8 mouse cellular contexts compared by ENCODE assay signal in the genomic region with DNA sequence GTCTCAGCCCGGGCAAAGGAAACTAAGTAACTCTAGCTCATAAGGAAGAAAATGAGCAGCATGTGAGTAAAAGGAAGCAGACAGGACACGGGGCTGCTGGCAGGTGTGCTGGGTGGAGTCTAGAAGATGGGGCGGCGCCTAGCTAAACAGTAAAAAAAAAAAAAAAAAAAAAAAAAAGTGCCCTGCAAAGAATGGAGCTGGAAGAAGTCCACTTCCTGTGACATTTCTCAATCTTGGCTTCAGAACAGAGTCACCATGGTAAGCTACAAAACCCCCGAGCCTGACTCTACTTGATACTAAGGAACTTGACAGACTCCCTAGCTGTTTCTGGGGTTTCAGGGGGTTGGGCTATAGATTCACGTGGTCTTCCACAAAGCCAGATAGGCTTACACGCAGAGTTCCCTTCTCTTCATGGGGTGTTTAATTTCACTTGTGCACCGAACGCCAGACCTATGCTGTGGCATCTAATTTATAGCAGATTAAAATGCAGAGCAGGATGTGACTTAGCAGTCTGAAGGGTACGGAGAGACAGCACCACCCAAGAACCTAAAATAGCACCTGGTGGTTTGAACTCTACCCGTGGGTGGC.
DNase-seq lines count a peak whose midpoint lies in the region; ATAC-seq and TF ChIP-seq lines count a peak whose summit lies in the region.

No protein-coding gene starts in this region.

- no peak overlapping the region for H3K4me3 ChIP-seq in hindbrain, postnatal 0 days (ENCODE audit: low read length)
- no peak overlapping the region for H3K4me3 ChIP-seq in hindbrain, embryonic 10.5 days
- H3K4me3 ChIP-seq in intestine, embryonic 14.5 days (ENCODE audit: low read depth, low read length) = peak overlapping the region; percentile 8; the same call in 1 of the 2 replicates
- H3K4me3 ChIP-seq in liver, embryonic 15.5 days (replicated peaks) = peak overlapping the region; percentile 24
- H3K4me3 ChIP-seq in stomach, embryonic 15.5 days (replicated peaks) = peak overlapping the region; percentile 12
- H3K4me3 ChIP-seq in forebrain, embryonic 16.5 days (replicated peaks; ENCODE audit: low read length) = no peak overlapping the region

- no peaks in the 10 kb centered on the region for H3K27me3 ChIP-seq in hindbrain, postnatal 0 days (ENCODE audit: insufficient read depth, low read length)
- H3K27me3 ChIP-seq in hindbrain, embryonic 10.5 days (ENCODE audit: insufficient read depth, poor library complexity, severe bottlenecking) = no peaks in the 10 kb centered on the region
- H3K27me3 ChIP-seq in intestine, embryonic 14.5 days (replicated peaks; ENCODE audit: control insufficient read depth, insufficient read depth, low read length) = no peaks in the 10 kb centered on the region
- no peaks in the 10 kb centered on the region for H3K27me3 ChIP-seq in liver, embryonic 15.5 days
- H3K27me3 ChIP-seq in stomach, embryonic 15.5 days (replicated peaks) = no peaks in the 10 kb centered on the region
- H3K27me3 ChIP-seq in forebrain, embryonic 16.5 days (replicated peaks; ENCODE audit: control insufficient read depth, insufficient read depth, low read length) = no peaks in the 10 kb centered on the region

- no peak overlapping the region for H3K9ac ChIP-seq in hindbrain, postnatal 0 days (replicated peaks; ENCODE audit: low read length)
- no peak overlapping the region for H3K9ac ChIP-seq in intestine, embryonic 14.5 days (ENCODE audit: low read length)
- no peak overlapping the region for H3K9ac ChIP-seq in liver, embryonic 15.5 days
- no peak overlapping the region for H3K9ac ChIP-seq in stomach, embryonic 15.5 days
- H3K9ac ChIP-seq in forebrain, embryonic 16.5 days (replicated peaks; ENCODE audit: low read depth, low read length) = no peak overlapping the region

- no peaks in the 10 kb centered on the region for H3K36me3 ChIP-seq in hindbrain, postnatal 0 days (ENCODE audit: insufficient read depth, low read length)
- no peaks in the 10 kb centered on the region for H3K36me3 ChIP-seq in hindbrain, embryonic 10.5 days
- H3K36me3 ChIP-seq in intestine, embryonic 14.5 days (ENCODE audit: control insufficient read depth, insufficient read depth, low read length) = no peaks in the 10 kb centered on the region
- H3K36me3 ChIP-seq in liver, embryonic 15.5 days (replicated peaks) = no peaks in the 10 kb centered on the region
- H3K36me3 ChIP-seq in stomach, embryonic 15.5 days = no peaks in the 10 kb centered on the region
- H3K36me3 ChIP-seq in forebrain, embryonic 16.5 days (ENCODE audit: control insufficient read depth, insufficient read depth) = no peaks in the 10 kb centered on the region

- no peak overlapping the region for H3K27ac ChIP-seq in hindbrain, postnatal 0 days
- no peak overlapping the region for H3K27ac ChIP-seq in hindbrain, embryonic 10.5 days
- peak overlapping the region; percentile 33; the same call in 1 of the 2 replicates for H3K27ac ChIP-seq in intestine, embryonic 14.5 days (ENCODE audit: low read depth)
- H3K27ac ChIP-seq in liver, embryonic 15.5 days (replicated peaks) = no peak overlapping the region
- H3K27ac ChIP-seq in stomach, embryonic 15.5 days = peak overlapping the region; percentile 76
- no peak overlapping the region for H3K27ac ChIP-seq in forebrain, embryonic 16.5 days (ENCODE audit: low read length)

- WGBS in hindbrain, postnatal 0 days = 29% methylated on average over 11 of the region's 11 CpGs
- WGBS in hindbrain, embryonic 10.5 days = 49% methylated on average over 11 of the region's 11 CpGs
- 26% methylated on average over 11 of the region's 11 CpGs for WGBS in intestine, embryonic 14.5 days
- 6% methylated on average over 11 of the region's 11 CpGs for WGBS in liver, embryonic 15.5 days (ENCODE audit: insufficient replicate concordance)
- 20% methylated on average over 11 of the region's 11 CpGs for WGBS in stomach, embryonic 15.5 days
- 47% methylated on average over 11 of the region's 11 CpGs for WGBS in forebrain, embryonic 16.5 days

- no peak for TF ChIP-seq POLR2A in brain, embryonic 14.5 days (IDR thresholded peaks at IDR 0.05; ENCODE audit: borderline replicate concordance, extremely low read depth, insufficient read depth, insufficient read length, poor library complexity, severe bottlenecking)

- peak overlapping the region; percentile 26; the same call in 1 of the 2 replicates for H3K4me2 ChIP-seq in hindbrain, postnatal 0 days (ENCODE audit: low read depth, low read length)
- H3K4me2 ChIP-seq in intestine, embryonic 14.5 days (ENCODE audit: low read length) = peak overlapping the region; percentile 37
- peak overlapping the region; percentile 52 for H3K4me2 ChIP-seq in liver, embryonic 15.5 days
- peak overlapping the region; percentile 45 for H3K4me2 ChIP-seq in stomach, embryonic 15.5 days
- H3K4me2 ChIP-seq in forebrain, embryonic 16.5 days (ENCODE audit: low read length) = no peak overlapping the region

- DNase-seq in hindbrain, postnatal 0 days (ENCODE audit: low spot score) = peak; percentile 24
- no peak for DNase-seq in hindbrain, embryonic 10.5 days (ENCODE audit: low spot score)
- peak; percentile 25 for DNase-seq in brain, embryonic 14.5 days (ENCODE audit: low read depth)
- DNase-seq in intestine, embryonic 14.5 days (ENCODE audit: low spot score) = peak; percentile 60
- no peak for DNase-seq in Muller cell, postnatal 12 days (ENCODE audit: inconsistent ontology term)

- no peak for ATAC-seq in hindbrain, postnatal 0 days
- ATAC-seq in intestine, embryonic 14.5 days (replicated peaks; ENCODE audit: low FRiP score, low TSS enrichment, low read depth) = no peak; the same call in 1 of the 2 replicates
- ATAC-seq in liver, embryonic 15.5 days (ENCODE audit: insufficient read depth) = 0 out of 2 replicates have a peak, but pooled peaks have one; percentile 15
- peak; percentile 15; the same call in 1 of the 2 replicates for ATAC-seq in stomach, embryonic 15.5 days (ENCODE audit: insufficient read depth, low FRiP score, low read depth)
- ATAC-seq in forebrain, embryonic 16.5 days = no peak

- H3K9me3 ChIP-seq in hindbrain, postnatal 0 days (ENCODE audit: low read length) = no peaks in the 10 kb centered on the region
- no peaks in the 10 kb centered on the region for H3K9me3 ChIP-seq in hindbrain, embryonic 10.5 days
- no peaks in the 10 kb centered on the region for H3K9me3 ChIP-seq in intestine, embryonic 14.5 days (ENCODE audit: control insufficient read depth, low read length)
- no peaks in the 10 kb centered on the region for H3K9me3 ChIP-seq in liver, embryonic 15.5 days (replicated peaks)
- no peaks in the 10 kb centered on the region for H3K9me3 ChIP-seq in stomach, embryonic 15.5 days
- no peaks in the 10 kb centered on the region for H3K9me3 ChIP-seq in forebrain, embryonic 16.5 days (ENCODE audit: control insufficient read depth, low read length)

- no peak for TF ChIP-seq CTCF in hindbrain, postnatal 0 days (IDR thresholded peaks at IDR 0.05; ENCODE audit: low read depth)
- no peak for TF ChIP-seq CTCF in brain, embryonic 14.5 days (IDR thresholded peaks at IDR 0.05; ENCODE audit: borderline replicate concordance, extremely low read depth, insufficient read depth, insufficient read length)

- H3K4me1 ChIP-seq in hindbrain, postnatal 0 days (ENCODE audit: insufficient read depth, low read length) = no peaks in the 10 kb centered on the region
- peaks cover 11% of the 10 kb centered on the region for H3K4me1 ChIP-seq in hindbrain, embryonic 10.5 days (replicated peaks)
- H3K4me1 ChIP-seq in intestine, embryonic 14.5 days (replicated peaks; ENCODE audit: control insufficient read depth, insufficient read depth, low read length) = peaks cover 21% of the 10 kb centered on the region
- peaks cover 23% of the 10 kb centered on the region for H3K4me1 ChIP-seq in liver, embryonic 15.5 days (replicated peaks)
- H3K4me1 ChIP-seq in stomach, embryonic 15.5 days = peaks cover 14% of the 10 kb centered on the region
- H3K4me1 ChIP-seq in forebrain, embryonic 16.5 days (replicated peaks; ENCODE audit: control insufficient read depth, insufficient read depth, low read length) = no peaks in the 10 kb centered on the region

Comparison
In these comparisons a context has a peak if more than half of its experiments do, and no peak if none do; other contexts are left out.
1. DNase-seq: peak in hindbrain, postnatal 0 days (single experiment), brain, embryonic 14.5 days (single experiment) and intestine, embryonic 14.5 days (single experiment); none in hindbrain, embryonic 10.5 days (single experiment) and Muller cell, postnatal 12 days (single experiment).
2. ATAC-seq: peak in liver, embryonic 15.5 days (single experiment) and stomach, embryonic 15.5 days (single experiment); none in hindbrain, postnatal 0 days (single experiment), intestine, embryonic 14.5 days (single experiment) and forebrain, embryonic 16.5 days (single experiment).
3. H3K27ac ChIP-seq: peak in intestine, embryonic 14.5 days (single experiment) and stomach, embryonic 15.5 days (single experiment); none in hindbrain, postnatal 0 days (single experiment), hindbrain, embryonic 10.5 days (single experiment), liver, embryonic 15.5 days (single experiment) and forebrain, embryonic 16.5 days (single experiment).
4. H3K4me3 ChIP-seq: peak in intestine, embryonic 14.5 days (single experiment), liver, embryonic 15.5 days (single experiment) and stomach, embryonic 15.5 days (single experiment); none in hindbrain, postnatal 0 days (single experiment), hindbrain, embryonic 10.5 days (single experiment) and forebrain, embryonic 16.5 days (single experiment).